Comparison of ENCODE assay signal across 24 mouse cellular contexts in the genomic region with DNA sequence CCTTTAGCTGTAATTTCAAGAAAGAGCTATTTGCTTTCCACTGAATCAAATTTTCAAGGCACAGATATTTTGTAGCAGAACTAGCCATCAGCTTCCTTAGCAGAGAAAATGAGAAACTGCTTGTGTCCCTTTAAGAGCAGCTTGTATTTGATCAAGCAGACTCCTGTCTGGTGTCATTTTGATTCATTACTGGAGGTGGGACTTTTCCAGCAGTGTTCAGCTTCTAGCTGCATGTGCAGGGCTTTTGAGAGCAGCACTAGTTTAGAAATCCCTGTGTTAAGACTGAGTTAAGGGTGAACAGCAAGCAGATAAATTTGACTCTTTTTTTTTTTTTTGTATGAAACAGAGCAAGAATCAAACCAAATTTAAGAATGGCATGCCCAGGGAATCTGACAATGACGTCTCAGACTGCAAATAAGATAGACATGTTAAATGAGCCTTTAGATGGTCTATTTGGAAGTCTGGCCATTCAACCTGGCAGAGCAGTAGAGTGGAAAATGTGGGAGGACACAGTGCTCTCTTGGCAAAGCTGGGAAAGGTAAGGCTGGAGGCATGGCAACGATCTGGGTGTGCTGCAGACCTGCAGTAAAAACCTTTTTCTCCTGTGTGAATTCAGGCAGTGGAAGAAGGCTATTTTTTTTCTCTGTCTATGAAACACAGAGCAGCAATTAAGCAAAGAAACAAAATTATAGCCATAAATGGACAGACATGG.
"Had no signal": no experiment of that assay in that cellular context is flagged by ENCODE, and none has a peak within 500 bp of the region (broad histone marks: within the 10 kb centered on the region; RNA-seq: fewer than 3 reads in every experiment).

No protein-coding gene starts in this region.

- H3K36me3 ChIP-seq: limb, embryonic 10.5 days; limb, embryonic 13.5 days; liver, embryonic 12.5 days; liver, embryonic 15.5 days; lung, embryonic 15.5 days; midbrain, embryonic 15.5 days; neural tube, embryonic 13.5 days; stomach, embryonic 15.5 days had no signal

- H3K4me3 ChIP-seq: layer of hippocampus, adult 2 months; limb, embryonic 10.5 days; limb, embryonic 13.5 days; liver, embryonic 12.5 days; liver, embryonic 15.5 days; lung, embryonic 15.5 days; megakaryocyte, embryonic 14.5 days; midbrain, embryonic 15.5 days; myocyte; neural tube, embryonic 13.5 days; stomach, embryonic 15.5 days had no signal

- H3K9me3 ChIP-seq: limb, embryonic 10.5 days; limb, embryonic 13.5 days; liver, embryonic 12.5 days; liver, embryonic 15.5 days; lung, embryonic 15.5 days; megakaryocyte, embryonic 14.5 days; midbrain, embryonic 15.5 days; neural tube, embryonic 13.5 days; stomach, embryonic 15.5 days had no signal

- H3K9ac ChIP-seq: limb, embryonic 13.5 days; liver, embryonic 12.5 days; liver, embryonic 15.5 days; lung, embryonic 15.5 days; midbrain, embryonic 15.5 days; neural tube, embryonic 13.5 days; stomach, embryonic 15.5 days had no signal

- ATAC-seq: intestine, postnatal 0 days; liver, embryonic 12.5 days; midbrain, embryonic 15.5 days had no signal

- H3K27ac ChIP-seq: layer of hippocampus, adult 2 months; limb, embryonic 10.5 days; limb, embryonic 13.5 days; liver, embryonic 12.5 days; liver, embryonic 15.5 days; lung, embryonic 15.5 days; midbrain, embryonic 15.5 days; neural tube, embryonic 13.5 days; stomach, embryonic 15.5 days had no signal

- H3K4me2 ChIP-seq: limb, embryonic 13.5 days; liver, embryonic 12.5 days; liver, embryonic 15.5 days; lung, embryonic 15.5 days; midbrain, embryonic 11.5 days; midbrain, embryonic 15.5 days; neural tube, embryonic 13.5 days; stomach, embryonic 15.5 days had no signal

- H3K4me1 ChIP-seq: limb, embryonic 10.5 days; limb, embryonic 13.5 days; liver, embryonic 12.5 days; liver, embryonic 15.5 days; lung, embryonic 15.5 days; megakaryocyte, embryonic 14.5 days; midbrain, embryonic 15.5 days; neural tube, embryonic 13.5 days; stomach, embryonic 15.5 days had no signal

- H3K27me3 ChIP-seq: limb, embryonic 13.5 days; liver, embryonic 12.5 days; liver, embryonic 15.5 days; lung, embryonic 15.5 days; megakaryocyte, embryonic 14.5 days; midbrain, embryonic 15.5 days; neural tube, embryonic 13.5 days; stomach, embryonic 15.5 days had no signal

- DNase-seq: kidney, adult 9 months; kidney, postnatal 4 days; layer of hippocampus, adult 9-11 months; liver; lung, adult 18-20 months; lung, postnatal 10 days; lung, postnatal 36 days; retina, postnatal 1 day; right cerebral cortex, postnatal 25 days; spleen, adult 18-20 months; thymus, postnatal 25 days had no signal
